Mouse (Mus musculus) olfactory bulb, adult 2 months (tissue): ENCODE measurements around the gene Stk11.

Experiments used
- CTCF ChIP-seq: fragments of 200-500 bp; IDR thresholded peaks from 2 replicates; pipeline ENCODE4 v1.5.1; 2012; ENCODE audit warnings: low read depth, mild to moderate bottlenecking, low read length, moderate library complexity; ENCODE audit not compliant: insufficient read depth
- POLR2A ChIP-seq: fragments of 200-500 bp; IDR thresholded peaks from 2 replicates; pipeline ENCODE4 v1.6.1; 2012; ENCODE audit warnings: mild to moderate bottlenecking, low read depth, low read length, moderate library complexity; ENCODE audit not compliant: insufficient read depth

DNA sequence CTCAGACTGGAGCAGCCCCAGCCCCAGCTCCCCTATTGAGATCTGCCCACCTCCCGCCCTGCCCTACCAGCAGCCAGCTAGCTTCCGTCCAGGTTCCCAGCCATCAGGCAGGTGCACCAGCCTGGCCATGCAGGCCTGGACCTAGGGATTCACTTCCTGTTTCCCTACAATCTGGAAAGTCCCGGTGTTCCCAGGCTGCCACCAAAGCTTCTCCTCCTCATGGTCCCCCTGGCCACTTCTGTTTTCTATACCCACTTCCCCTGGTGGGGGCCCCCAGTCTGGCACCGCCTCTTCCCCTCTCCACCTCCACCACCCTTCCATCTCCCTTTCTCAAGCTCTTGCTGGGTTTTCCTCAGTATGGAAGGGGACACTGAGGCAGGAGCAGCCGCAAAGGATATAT, 10.1 kb upstream of the Stk11 start, which contains the start of gene Sbno2:
- TF ChIP-seq CTCF: no peak
- TF ChIP-seq POLR2A: no peak
